Mouse (Mus musculus) lung, adult 2 months (tissue): ENCODE data around the gene Fam83b.

ENCODE experiments used
- CTCF ChIP-seq: fragments of 200-500 bp; IDR thresholded peaks from 2 replicates; pipeline ENCODE4 v1.5.1; 2011; ENCODE audit warnings: mild to moderate bottlenecking, low read length, control low read depth; ENCODE audit not compliant: insufficient read depth
- POLR2A ChIP-seq: fragments of 200-500 bp; IDR thresholded peaks from 2 replicates; pipeline ENCODE4 v1.6.1; 2011; ENCODE audit warnings: low read depth, mild to moderate bottlenecking, control low read depth, low read length, borderline replicate concordance; ENCODE audit errors: extremely low read depth

DNA sequence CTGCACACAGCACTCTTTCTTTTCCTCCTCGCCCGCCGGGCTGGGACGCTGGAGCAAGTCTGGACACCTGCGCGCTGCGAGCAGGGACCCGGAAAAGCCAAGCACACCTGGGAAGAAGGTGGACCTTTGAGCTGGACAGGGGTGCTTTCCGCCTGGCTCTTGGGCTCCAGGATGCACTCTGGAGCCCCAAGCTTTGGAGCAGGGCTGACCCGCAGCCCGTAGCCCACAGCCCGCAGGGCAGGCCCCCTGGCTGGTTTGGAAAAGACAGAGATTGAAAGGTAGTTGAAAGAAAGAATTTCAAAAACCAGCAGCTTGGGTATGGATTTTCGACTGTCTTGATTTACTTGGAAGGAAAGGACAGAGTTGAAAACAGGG is 352 bp upstream of the Fam83b start:
- TF ChIP-seq POLR2A = no peak
- TF ChIP-seq CTCF = no peak
